Mouse (Mus musculus) monocyte, adult 2 months (primary cell): Measurements from ENCODE around the gene Nr1h3.

ENCODE experiments used
- DNase-seq, 2 experiments: peaks; one replicate each; pipeline ENCODE4 v3.0.0; 2022; ENCODE audit warnings: low spot score in 2 of 2, low read depth in 1 of 2

The Nr1h3 gene

DNA sequence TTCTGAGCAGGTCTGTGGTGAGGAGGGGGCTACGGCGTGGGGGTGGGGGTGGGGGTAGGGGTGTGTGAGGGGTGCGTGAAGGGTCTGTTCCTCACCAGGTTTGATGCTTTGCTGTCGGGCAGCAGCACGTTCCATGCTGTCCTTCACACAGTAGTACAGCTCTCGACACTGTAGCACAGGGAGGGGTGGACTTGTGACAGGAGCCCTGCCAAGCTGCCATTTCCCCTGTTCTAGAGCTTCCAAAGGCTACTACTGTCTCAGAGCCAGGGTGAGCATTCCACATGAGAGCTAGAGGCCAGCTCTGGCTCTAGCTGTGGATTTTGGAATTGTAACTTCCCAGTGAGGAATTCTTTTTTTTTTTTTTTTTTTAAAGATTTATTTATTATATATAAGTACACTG lies 59.7 kb downstream of the Nr1h3 start:
- no peak for DNase-seq

DNA sequence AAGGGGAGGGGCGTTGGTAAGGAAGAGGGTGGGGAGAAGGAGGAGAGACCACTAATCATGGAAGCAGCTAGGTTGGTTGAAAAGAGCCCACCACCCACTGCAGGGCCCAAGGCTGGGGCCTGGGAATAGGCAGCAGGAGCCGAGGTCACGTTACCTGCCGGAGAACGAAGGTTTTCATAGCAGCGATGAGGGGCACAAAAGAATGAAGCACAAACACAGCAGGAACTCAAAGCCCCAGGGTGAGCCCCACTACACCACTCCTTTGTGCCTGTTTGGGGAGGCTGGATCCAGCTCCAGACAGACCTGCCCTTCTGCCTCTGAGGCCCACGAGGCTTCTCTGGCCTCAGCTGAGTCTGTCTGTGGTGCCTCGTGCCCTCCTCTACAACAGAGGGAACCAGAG lies 62.9 kb downstream of the Nr1h3 start:
- no peak for DNase-seq

DNA sequence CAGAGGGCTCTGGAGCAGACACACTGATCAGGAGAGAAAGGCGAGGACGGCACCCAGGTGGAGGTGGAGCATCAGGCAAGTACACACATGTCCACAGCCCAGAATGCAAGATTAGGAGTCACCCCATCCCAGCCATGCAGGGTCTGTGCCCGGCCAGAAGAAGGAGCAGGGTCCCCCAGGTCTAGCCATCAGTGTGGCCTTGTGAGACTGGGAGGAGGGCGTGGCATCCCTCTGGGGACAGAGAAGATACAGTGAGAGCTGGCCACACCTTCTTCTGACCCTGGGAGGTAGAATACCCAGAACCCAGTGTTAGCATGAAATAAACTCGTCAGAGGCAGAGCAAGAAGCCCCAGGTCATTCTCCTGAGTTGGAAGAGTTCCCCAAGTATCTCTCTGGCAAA lies 63.3 kb downstream of the Nr1h3 start:
- DNase-seq: no peak

DNA sequence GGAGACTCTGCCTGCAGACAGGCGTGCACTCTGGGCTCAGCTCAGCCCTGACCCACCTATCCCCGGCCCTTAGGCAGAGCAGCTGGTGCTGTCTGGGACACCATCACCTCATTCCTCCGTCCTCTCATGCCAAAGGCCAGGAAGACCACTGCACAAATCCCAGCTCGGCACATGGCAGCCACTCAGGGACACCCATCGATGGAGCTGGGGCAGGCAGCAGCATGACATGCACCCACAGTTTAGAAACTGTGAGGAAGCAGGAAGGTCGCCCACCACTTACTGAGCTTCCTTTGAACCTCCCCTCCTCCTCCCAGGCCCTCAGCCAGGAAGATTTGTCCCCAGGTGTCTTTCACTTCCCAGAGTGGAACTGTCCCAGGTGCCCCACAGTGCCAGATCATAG lies 65.2 kb downstream of the Nr1h3 start:
- no peak for DNase-seq

DNA sequence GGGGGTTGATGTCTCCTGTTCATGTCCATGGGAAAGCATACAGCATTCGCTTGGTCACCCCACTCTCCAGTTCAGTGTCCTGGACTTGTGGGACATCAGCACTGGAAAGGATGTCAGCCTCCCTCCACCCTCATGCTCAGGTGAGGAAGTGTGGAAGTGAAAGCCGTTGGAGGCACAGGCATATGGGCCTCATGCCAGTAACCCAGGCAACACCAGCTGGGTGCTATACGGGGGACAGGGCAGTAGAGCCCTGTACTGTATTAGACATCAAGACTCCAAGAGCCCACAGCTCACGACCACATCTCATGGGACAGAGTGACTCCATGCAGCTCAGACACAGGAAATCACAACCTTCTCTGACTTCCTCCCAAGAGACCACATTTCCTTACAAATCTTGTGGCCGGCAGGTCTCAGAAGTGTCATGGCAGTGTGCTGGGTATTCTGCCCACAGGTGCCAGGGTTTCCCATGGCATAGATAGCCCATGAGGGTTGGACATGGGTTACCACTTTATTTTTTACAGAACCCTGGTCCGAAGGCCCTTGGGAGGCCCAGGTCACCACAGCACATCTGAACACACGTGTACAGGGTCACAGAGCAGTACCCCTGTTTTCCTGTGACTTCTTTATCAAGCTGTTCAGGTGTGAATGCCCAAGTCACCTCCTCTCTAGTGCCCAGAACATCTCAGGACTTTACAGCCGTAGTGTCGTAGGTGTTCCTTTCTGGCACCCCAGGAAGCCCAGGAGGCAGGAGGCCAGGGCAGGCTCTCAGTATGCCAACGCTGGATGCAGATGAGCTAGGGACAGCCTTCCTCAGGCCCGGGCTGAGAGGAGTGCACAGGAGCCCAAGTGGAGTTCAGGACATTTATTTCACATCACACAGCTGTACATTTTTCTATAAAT lies 65.9 kb downstream of the Nr1h3 start:
- no peak for DNase-seq
